Mouse (Mus musculus) lung, postnatal 0 days (tissue): ENCODE measurements at regions not wholly inside any gene's neighbourhood (a gene's known extent, or its start where the extent isn't known, plus 50 kb on each side); places are given as distances from the start of the nearest gene placed in this dataset.

Experiments
- ATAC-seq: fragments of 200-750 bp; cut with Nextera tagmentation; 2 replicates; pipeline ENCODE4 v1.8.0; 2017; ENCODE audit warnings: moderate library complexity
- DNase-seq: peaks from one replicate; pipeline ENCODE4 v3.0.0-alpha.2; 2016; ENCODE audit warnings: low spot score
- H3K27ac ChIP-seq: fragments of 300-500 bp; sonication (generic); 2 replicates; pipeline ENCODE4 v1.5.1; 2014; ENCODE audit warnings: antibody characterized with exemption, mild to moderate bottlenecking, low read length, mixed read lengths
- H3K27me3 ChIP-seq: fragments of 300-500 bp; sonication (generic); replicated peaks from 2 replicates; pipeline ENCODE4 v1.6.1; 2014; ENCODE audit warnings: low read length, mixed read lengths; ENCODE audit not compliant: insufficient read depth
- H3K36me3 ChIP-seq: fragments of 300-500 bp; sonication (generic); 2 replicates; pipeline ENCODE4 v1.6.1; 2014; ENCODE audit warnings: low read length, mixed read lengths; ENCODE audit not compliant: insufficient read depth
- H3K4me1 ChIP-seq: fragments of 300-500 bp; sonication (generic); 2 replicates; pipeline ENCODE4 v1.6.1; 2014; ENCODE audit warnings: antibody characterized with exemption, low read depth, low read length, mixed read lengths; ENCODE audit not compliant: insufficient read depth
- H3K4me2 ChIP-seq: fragments of 300-500 bp; sonication (generic); replicated peaks from 2 replicates; pipeline ENCODE4 v1.6.1; 2014; ENCODE audit warnings: low read depth, mild to moderate bottlenecking, low read length, moderate library complexity, mixed read lengths
- H3K4me3 ChIP-seq: fragments of 300-500 bp; sonication (generic); 2 replicates; pipeline ENCODE4 v1.5.1; 2014; ENCODE audit warnings: low read depth, low read length
- H3K9ac ChIP-seq: fragments of 300-500 bp; sonication (generic); replicated peaks from 2 replicates; pipeline ENCODE4 v1.6.1; 2014; ENCODE audit warnings: low read depth, mild to moderate bottlenecking
- H3K9me3 ChIP-seq: fragments of 300-500 bp; sonication (generic); 2 replicates; pipeline ENCODE4 v1.6.1; 2016; ENCODE audit warnings: low read length, mixed read lengths
- CTCF ChIP-seq: IDR thresholded peaks from 2 replicates; pipeline ENCODE4 v1.5.1; 2016; ENCODE audit warnings: antibody characterized with exemption, mild to moderate bottlenecking
- EP300 ChIP-seq: IDR thresholded peaks from 2 replicates; pipeline ENCODE4 v1.6.1; 2016; ENCODE audit warnings: antibody characterized with exemption, mild to moderate bottlenecking, control low read depth
- WGBS: fragments of 180-500 bp; shearing (Covaris S2); extraction: QIAGEN DNeasy Blood & Tissue Kit; methylation state at CpG from one replicate; pipeline ENCODE4 v1.1.7; 2014; 5-methylcytosine and 5-hydroxymethylcytosine counted together

GRCm38 (mm10) chr13:29073630-29074029, 120.1 kb upstream of the Sox4 start:
- H3K4me3 ChIP-seq: no peak overlapping the region

DNA sequence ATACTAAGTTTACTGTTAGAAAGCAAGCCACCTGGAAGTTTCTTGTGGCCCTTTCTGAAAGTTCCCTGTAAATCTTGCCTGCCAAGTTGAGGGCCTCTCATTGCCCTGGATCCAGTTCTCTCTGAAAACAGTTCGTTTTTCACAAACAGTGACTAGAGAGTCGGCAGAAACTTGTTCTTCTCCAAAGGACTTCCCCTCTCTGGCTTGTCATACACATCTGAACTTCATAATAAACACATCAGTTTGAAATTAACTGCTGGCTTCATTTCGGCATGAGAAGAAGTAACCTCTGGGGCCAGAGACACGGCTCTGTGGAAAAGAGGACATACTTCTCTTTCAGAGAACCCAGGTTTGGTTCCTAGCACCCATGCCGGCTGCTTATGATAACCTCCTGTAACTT, 110.4 kb upstream of the Sox4 start:
- H3K27ac ChIP-seq: no peak overlapping the region
- WGBS: 59% methylated on average over 5 of the region's 5 CpGs
- ATAC-seq: no peak
- no peak overlapping the region for H3K9ac ChIP-seq
- TF ChIP-seq CTCF (no peak), EP300 (no peak)
- no peak overlapping the region for H3K4me2 ChIP-seq
- no peaks in the 10 kb centered on the region for H3K9me3 ChIP-seq
- no peaks in the 10 kb centered on the region for H3K4me1 ChIP-seq
- H3K4me3 ChIP-seq: no peak overlapping the region
- no peaks in the 10 kb centered on the region for H3K36me3 ChIP-seq
- DNase-seq: no peak
- no peaks in the 10 kb centered on the region for H3K27me3 ChIP-seq

More at GRCm38 (mm10) chr13:29073630-29074029, 120.1 kb upstream of the Sox4 start:
- DNase-seq (no peak), ATAC-seq (no peak)
- Histone ChIP-seq H3K36me3 (no peaks in the 10 kb centered on the region), H3K27ac (no peak overlapping the region), H3K4me2 (no peak overlapping the region), H3K9ac (no peak overlapping the region), H3K9me3 (no peaks in the 10 kb centered on the region), H3K27me3 (no peaks in the 10 kb centered on the region), H3K4me1 (no peaks in the 10 kb centered on the region)
- TF ChIP-seq EP300: no peak
- 79% methylated on average over 2 of the region's 2 CpGs for WGBS

GRCm38 (mm10) chr13:29058685-29059084, 105.2 kb upstream of the Sox4 start:
- peak overlapping the region; percentile 30 for H3K4me2 ChIP-seq
- H3K9me3 ChIP-seq: no peaks in the 10 kb centered on the region
- no peak for TF ChIP-seq CTCF
- TF ChIP-seq EP300: no peak
- H3K9ac ChIP-seq: no peak overlapping the region
- H3K4me3 ChIP-seq: no peak overlapping the region
- 7% methylated on average over 5 of the region's 5 CpGs for WGBS
- peak; percentile 56 for DNase-seq
- ATAC-seq: peak; percentile 52
- peak overlapping the region; percentile 9; the same call in 1 of the 2 replicates for H3K27ac ChIP-seq
- no peaks in the 10 kb centered on the region for H3K4me1 ChIP-seq
- no peaks in the 10 kb centered on the region for H3K36me3 ChIP-seq
- H3K27me3 ChIP-seq: no peaks in the 10 kb centered on the region

DNA sequence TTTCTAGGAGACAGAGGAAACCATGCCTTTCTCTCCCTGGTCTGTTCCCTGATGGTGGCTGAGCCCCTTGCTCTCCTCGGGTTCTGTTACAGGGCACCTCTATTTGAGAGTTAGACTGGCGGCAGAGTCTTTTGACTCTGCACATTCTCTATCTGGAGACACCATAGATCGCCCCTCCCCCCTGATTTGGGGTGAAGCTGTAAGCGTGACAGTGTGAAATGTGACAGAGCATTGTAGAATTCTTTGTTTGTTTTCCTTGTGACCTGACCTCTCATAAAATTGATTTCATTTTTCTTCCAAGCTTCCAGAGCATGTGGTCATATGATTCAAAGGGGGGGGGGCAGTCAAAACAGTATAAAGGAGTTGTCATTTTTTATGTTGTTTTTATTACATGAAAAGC, 96.2 kb upstream of the Sox4 start:
- WGBS: 33% methylated on average over 4 of the region's 4 CpGs
- H3K4me2 ChIP-seq: no peak overlapping the region
- no peak overlapping the region for H3K4me3 ChIP-seq
- no peak overlapping the region for H3K27ac ChIP-seq
- H3K4me1 ChIP-seq: no peaks in the 10 kb centered on the region
- H3K9ac ChIP-seq: no peak overlapping the region
- TF ChIP-seq CTCF: no peak
- no peak for TF ChIP-seq EP300
- H3K9me3 ChIP-seq: no peaks in the 10 kb centered on the region
- no peaks in the 10 kb centered on the region for H3K27me3 ChIP-seq
- ATAC-seq (no peak), DNase-seq (peak; percentile 10)
- no peaks in the 10 kb centered on the region for H3K36me3 ChIP-seq

GRCm38 (mm10) chr13:29048990-29049576, 95.6 kb upstream of the Sox4 start:
- DNase-seq (peak; percentile 42), ATAC-seq (peak; percentile 71)
- no peaks in the 10 kb centered on the region for H3K4me1 ChIP-seq
- no peaks in the 10 kb centered on the region for H3K36me3 ChIP-seq
- 38% methylated on average over 7 of the region's 7 CpGs for WGBS
- no peak overlapping the region for H3K9ac ChIP-seq
- peak; percentile 87 for TF ChIP-seq EP300
- TF ChIP-seq CTCF: no peak
- H3K27me3 ChIP-seq: no peaks in the 10 kb centered on the region
- no peak overlapping the region for H3K4me3 ChIP-seq
- H3K27ac ChIP-seq: no peak overlapping the region
- H3K9me3 ChIP-seq: no peaks in the 10 kb centered on the region
- no peak overlapping the region for H3K4me2 ChIP-seq

- Histone ChIP-seq H3K9me3 (no peaks in the 10 kb centered on the region), H3K4me1 (no peaks in the 10 kb centered on the region), H3K9ac (no peak overlapping the region), H3K27me3 (no peaks in the 10 kb centered on the region), H3K4me3 (no peak overlapping the region), H3K4me2 (no peak overlapping the region), H3K36me3 (no peaks in the 10 kb centered on the region), H3K27ac (no peak overlapping the region)
- DNase-seq (no peak), ATAC-seq (no peak)
- no peak for TF ChIP-seq CTCF
- TF ChIP-seq EP300: no peak
- 49% methylated on average over 4 of the region's 4 CpGs for WGBS
Observed at GRCm38 (mm10) chr13:29044655-29045054, 91.1 kb upstream of the Sox4 start.

- ATAC-seq (no peak), DNase-seq (no peak)
- TF ChIP-seq EP300 (no peak), CTCF (no peak)
- H3K4me3 ChIP-seq: no peak overlapping the region
- 85% methylated on average over 5 of the region's 5 CpGs for WGBS
- no peak overlapping the region for H3K4me2 ChIP-seq
- H3K36me3 ChIP-seq: no peaks in the 10 kb centered on the region
- no peaks in the 10 kb centered on the region for H3K9me3 ChIP-seq
- no peaks in the 10 kb centered on the region for H3K4me1 ChIP-seq
- no peak overlapping the region for H3K9ac ChIP-seq
- no peak overlapping the region for H3K27ac ChIP-seq
- no peaks in the 10 kb centered on the region for H3K27me3 ChIP-seq
Observed at GRCm38 (mm10) chr13:29040331-29040730, 86.8 kb upstream of the Sox4 start.
